Mouse (Mus musculus): ENCODE data around the gene Evl.

The Evl gene

DNA sequence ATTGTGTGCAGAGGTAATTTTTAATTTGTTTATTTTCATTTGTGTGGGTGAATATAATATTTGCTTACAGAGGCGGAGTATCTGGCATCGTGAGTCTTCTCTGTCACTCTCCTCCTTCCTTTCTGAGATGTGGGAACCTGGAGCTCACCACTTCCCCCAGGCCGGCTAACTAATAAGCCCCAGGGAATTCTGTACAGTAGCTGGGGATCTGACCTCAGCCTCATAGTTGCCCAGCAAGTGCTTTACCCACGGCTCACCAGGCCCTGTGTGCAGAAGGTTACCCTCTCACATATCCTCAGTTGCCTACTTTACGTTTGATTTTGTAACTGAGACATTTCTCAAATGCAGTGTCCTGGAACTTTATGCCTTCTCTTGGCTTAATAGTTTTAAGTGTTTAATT, 37.1 kb downstream of the Evl start:
- DNase-seq (ENCODE audit: low read depth, low spot score): no peak

DNA sequence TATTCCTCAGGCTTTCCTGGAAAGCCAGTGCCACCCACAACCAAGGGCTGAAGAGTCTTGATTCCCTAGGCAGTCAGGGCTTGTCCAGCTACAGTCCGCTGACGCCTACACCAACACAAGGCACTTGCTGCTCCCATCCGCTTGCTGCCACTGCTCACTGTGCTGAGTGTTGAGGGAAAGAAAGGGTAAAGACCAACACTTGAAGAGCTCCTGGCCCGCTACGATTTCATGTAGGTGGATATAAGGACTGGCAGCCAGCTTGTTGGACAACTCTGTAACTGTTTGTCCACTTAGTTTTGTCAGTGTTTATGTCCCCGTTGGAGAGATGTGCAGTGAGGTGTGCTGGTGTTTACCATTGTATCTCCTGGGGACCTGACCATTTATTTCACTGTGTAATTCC, 38.3 kb downstream of the Evl start:
- no peak for DNase-seq (ENCODE audit: low read depth, low spot score)

DNA sequence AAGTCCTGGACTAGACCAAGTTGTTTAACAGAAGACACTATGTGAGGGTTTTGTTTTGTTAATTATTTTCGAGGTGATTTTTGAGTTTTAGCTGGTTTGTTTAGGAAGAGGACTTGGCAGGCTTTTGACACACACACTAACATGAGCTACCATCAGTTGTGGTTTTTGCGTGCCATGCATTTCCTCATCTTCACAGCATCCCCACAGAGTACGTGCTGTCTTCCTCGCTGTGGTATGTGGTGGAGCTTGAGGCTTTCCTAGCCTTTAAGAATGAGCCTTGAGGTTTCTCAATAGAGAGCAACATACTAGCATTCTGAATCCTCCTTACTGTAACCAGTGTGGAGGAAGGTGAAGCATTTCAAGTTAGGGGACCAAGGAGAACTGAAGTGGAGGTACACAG, 46.3 kb downstream of the Evl start:
- DNase-seq (ENCODE audit: low read depth, low spot score): no peak

DNA sequence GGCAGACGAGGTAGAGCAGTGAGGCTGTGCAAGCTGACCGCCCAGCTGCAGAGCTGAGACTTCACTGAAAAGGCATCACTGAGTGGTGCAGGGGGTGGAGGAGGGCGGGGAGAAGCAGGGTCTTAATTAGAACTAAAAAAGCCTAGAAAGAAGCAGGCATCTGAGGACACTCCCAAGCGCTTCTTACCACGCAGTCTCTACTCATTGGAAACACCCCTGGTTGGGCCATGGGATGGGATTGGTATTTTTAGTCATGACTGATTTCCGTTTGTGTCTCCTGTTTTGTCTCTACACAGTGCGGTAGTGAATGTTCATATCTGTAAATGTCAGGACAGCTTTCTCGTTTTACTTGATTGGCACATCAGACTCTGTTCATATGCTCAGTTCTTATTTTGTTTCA, 46.8 kb downstream of the Evl start:
- DNase-seq (ENCODE audit: low read depth, low spot score): no peak

DNA sequence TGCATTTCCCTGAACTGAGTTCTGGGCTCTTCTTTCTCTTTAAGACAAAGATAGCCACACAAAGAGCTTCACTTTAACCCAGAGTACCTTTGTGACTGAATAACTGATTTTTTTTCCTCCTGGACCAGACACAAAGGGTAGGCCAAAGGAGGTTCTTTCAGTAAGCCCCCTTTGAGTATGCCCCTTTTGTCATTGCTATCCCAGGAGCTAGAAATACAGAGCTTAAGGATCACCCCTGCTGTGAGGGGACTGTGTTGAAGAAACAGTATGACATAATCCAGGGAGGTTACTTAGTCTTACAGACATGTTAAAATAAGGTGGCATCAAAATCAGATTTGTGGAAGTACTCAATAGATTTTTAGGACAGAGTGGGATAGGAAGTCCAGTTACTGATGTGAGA, 50.0 kb downstream of the Evl start:
- no peak for DNase-seq (ENCODE audit: low read depth, low spot score)

DNA sequence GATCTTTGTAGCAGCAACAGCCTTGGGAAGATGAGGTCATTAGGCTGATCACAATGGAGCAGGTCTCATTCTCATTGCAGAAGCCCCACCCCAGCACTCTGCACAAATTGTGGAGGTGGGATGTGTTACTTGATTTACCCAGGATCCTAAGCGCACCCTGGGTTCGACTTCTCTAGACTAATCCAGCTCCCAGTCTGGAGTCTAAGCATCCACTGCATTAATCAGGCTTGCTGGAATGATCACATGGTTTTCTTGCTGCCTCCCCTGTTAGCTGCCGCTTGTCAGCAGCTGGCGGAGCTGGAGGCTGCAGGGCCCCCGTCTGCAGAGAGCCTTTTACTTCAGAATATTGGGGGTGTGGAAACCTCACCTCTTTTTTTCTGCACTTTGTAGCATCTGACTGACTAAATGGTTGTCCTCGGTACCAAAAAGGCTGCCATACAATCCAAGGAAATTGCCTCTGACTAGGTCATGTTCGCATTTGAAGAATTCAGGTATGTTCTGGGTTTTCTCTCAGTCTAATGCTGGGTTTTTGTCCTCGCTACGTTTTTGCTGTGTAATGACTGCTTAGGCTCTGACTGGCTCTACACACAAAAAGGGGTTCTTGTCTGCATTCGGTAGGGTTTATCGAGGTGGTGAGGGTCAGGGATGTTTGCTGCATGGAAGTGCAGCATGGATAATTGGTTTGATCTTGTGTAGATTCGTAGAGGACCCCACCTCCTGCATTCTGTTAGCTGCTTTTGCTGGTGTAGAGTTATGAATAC, 51.2 kb downstream of the Evl start:
- DNase-seq (ENCODE audit: low read depth, low spot score): peak; percentile 8

DNA sequence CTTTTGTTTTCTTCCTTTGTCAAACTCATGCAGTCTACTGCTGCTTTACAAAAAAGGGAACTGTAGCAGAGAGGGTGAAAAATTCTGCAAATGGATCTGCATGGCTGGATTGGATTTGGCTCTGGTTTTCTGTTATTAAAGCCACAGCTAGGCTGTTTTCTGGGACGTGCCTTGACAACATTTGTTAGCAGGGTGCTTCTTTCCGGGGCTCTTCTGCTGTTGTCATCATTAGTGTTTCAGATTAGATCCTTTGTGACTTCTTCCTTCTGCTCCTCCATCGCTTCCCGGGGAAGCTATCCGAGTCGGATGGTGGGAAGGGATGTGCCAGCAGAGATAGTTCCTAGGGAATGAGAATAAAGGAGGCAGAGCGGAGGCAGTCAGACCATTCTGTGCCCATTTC, 51.8 kb downstream of the Evl start:
- no peak for DNase-seq (ENCODE audit: low read depth, low spot score)

DNA sequence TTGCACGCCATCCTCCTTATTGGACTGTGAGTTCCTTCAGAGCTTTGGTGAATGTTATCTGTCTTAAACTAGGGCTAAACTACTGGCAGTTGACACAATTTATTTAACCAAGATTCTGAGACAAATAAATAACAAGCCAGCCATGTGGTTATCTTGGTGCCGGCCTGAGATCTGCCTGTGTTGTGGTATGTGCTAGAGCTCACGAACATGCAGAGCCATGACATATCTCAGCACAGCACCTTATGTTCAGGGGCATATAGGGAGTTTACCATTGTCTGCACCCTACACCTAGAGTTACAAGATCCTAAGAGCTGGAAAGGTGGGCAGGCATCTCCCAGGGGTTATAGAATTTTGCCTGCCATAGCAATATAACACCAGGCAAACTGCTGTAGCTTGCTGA, 54.9 kb downstream of the Evl start:
- no peak for DNase-seq (ENCODE audit: low read depth, low spot score)

DNA sequence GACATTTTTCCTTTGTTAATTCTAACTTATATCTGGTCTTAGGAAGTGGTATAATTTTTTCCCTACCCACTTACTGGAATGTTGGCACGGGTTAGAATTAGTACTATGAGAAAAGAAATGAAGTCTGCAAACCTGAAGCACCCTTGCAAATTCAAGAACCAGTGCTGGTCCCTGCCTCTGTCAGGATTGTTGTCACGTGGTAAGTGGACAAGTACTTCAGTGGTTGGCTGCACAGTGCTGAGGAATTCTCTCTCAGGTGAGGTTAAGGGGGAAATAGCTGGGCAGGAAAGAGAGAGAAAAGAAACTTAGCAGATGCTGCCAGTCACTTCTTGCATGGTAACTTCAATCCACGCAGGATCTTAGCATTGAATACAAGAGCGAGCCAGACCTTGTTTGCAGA, 55.7 kb downstream of the Evl start:
- no peak for DNase-seq (ENCODE audit: low read depth, low spot score)

DNA sequence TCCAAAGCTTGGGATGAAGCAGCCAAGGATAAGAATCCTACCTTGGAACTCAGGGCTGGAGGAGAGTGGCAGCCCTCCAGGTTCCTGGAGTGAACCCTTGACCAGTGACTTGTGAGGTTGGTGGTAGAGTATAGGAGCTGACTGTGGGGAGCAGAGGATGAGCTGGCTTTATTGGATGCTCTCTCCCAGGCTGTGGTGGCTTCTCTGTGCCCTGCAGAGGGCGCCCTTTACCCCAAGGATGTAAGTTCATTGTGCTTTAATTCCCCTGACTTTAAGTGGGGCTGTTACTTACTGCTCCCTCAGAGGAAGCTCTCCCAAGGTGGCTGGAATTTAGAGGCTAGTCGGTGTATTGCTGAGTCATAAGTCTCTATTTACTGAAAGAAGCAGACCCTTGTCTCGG, 58.6 kb downstream of the Evl start:
- DNase-seq (ENCODE audit: low read depth, low spot score): peak; percentile 37

DNA sequence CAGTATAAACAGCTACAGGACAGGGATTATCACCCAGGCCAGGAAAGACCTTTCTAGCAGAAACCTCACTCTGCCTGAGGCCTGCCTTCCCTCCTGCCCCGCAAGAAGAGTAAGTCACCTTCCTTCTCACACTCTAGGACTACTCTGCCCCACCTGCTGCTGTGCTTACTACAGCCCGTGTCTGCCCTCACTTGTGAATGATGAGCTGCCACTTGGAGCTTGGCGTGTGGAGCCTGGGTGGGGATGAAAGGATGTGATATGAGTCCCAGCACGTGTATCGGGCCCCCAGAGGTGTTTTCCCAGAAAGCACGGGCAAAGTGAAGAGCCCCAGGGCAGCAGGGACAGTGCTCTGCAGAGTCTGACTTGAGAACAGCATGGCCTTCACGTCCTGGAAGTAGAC, 63.0 kb downstream of the Evl start:
- no peak for DNase-seq (ENCODE audit: low read depth, low spot score)

DNA sequence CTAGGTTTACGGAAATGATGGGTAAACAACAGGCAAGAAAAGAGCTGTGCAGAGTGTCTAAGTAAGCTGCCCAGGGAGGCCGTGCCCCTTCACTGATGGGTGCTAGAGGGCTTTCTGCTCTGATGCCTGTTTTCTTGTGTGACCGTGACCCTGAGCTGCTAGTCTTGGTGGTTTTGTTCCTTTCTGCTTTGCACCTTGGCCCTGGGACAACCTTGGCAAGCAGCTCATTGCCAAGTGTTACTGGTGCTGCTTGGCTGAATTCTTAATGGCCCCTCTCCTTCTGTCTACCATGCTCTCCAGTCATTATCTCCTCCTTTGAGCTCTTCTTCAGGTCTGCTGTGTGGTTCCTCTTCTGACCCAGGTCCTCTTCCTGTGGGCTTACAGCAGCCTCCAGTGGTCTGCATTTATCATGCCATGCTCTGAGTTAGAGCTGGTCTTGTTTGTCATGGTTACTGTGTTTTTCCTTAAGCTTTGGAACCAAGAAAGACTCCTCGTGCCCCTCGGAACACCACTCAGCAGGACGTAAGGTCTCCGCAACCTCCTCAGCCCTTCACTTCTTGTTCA, 65.4 kb downstream of the Evl start:
- DNase-seq (ENCODE audit: low read depth, low spot score): no peak

DNA sequence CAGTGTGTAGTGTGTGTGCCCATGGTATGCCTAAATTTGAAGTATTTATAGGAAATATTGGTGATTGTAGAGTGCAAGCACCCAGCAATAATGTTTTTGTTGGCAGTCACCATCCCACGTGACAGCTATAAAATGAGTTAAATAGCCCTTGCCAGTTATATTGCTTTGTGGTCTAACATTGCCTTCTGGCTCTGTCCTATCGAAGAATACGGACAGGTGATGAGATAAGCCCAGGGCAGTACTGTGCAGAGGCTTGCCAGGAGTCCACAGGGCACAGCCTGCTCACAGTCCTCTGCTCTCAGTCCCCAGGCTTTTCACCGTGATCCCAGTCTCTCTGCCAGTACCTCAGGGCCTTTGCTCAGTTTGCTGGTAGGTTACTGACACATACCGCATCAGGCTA, 67.9 kb downstream of the Evl start:
- DNase-seq (ENCODE audit: low read depth, low spot score): no peak

DNA sequence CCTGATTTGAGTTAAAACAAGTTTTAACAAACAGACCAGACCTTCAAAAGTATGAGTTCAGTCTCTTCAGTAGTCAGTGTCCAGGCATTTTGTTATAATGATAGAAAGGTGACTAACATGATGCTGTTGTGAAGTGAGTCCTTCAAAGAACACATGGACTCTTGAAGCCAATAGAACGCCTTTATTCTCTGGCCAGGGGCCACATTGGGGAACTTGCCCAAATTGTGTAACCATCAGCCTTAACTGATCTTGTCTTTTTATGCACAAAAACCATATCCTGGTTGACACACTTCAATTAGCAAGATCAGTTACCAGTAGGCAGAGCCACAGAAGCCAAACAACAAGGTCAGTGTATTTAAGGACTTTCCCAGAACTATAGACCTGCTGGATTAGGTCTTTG, 75.0 kb downstream of the Evl start:
- no peak for DNase-seq (ENCODE audit: low read depth, low spot score)

DNA sequence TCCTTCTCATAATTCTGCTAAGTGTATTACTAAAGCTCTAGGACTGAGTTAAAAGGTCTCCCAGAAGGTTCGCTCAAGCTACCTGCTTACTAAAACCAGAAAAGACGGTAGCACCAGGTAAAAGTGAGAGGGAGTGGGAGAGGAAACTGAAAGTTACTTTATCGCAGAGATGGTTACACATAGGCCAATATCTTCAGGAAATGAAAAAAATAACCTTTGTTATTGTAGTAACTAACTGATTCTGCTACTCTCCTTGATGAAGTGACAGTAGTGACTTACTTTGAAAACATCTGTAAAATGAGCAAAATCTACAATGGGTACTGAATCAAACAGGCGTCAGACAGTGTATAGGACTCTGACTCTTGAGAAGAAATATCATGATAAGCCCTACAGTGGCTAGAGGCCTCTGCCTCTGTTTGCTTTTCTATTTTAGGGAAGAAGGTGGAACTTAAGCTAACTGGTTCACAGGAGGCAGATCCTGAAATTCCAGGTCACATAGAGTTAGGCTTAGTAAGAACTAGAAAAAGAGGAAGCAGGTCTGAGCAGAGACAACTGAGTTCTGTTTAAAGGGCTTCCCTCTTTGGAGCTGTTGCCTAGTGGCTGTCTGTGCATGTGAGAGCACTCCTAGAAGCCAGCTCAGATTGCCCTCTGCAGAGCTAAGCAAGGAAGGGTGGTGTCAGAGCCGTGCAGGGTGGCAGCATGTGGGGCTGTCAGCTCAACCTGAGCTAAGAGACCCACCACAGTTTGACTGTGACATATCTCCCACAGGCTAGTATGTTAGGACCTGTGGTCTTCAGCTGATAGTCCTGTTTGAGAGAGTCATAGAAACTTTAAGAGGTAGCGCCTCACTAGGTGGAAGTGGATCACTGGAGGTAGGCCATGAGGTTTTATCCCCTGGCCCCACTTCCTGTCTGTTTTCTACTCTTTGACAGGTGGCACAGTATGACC, 76.5 kb downstream of the Evl start:
- DNase-seq (ENCODE audit: low read depth, low spot score): no peak

DNA sequence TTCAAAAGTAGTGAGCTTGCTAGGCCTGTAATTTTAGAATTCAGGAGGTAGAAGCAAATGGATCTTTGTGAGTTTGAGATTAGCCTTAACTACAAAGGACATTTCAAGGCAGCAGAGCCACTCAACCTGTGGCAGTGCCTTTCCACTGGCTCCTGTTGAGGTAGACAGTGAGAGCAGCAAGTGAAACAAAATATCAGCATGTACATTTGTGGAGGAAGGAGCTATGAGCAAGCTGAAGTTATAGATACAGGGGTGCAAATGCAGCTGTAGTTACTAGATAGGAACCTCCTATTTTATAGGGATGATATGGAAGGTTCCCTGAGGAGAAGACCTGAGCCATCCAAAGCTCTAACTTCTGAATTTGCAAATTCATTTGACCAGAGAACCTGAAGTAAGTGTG, 78.0 kb downstream of the Evl start:
- no peak for DNase-seq (ENCODE audit: low read depth, low spot score)

DNA sequence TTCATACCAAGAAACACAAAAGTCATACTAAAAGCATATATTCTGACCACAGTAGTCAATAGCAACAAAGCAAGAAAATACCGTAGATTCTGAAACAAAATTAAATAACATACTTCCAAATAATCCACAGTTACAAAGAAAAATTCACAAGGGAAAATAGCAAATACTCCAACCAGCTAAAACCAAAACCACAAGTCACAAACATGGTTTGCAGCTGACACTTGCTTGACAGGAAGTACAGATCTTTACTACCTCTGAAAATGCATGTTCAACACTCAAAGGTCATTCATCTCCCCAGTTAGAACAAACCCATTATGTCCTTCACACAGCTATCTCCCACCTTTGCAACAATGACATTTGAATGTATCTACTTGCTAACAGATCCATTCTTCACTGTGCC, 79.5 kb downstream of the Evl start:
- DNase-seq (ENCODE audit: low read depth, low spot score): no peak

DNA sequence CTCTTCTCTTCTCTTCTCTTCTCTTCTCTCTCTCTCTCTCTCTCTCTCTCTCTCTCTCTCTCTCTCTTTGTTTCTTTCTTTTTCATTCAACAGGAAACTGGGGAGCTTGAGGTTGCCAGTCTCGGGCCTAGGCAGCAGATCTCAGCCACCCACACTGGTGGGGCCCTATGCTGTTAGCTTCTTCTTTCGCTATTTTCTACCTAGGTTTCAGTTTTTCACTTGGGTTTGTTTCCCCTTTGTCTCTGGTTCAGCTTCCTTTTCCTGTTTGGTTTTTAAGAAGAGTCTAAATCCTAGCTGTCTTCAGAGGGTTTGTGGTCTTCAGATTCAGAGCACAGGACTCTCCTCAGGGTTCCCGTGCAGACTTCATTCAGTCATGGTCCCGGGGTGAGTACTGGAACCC, 81.0 kb downstream of the Evl start:
- DNase-seq (ENCODE audit: low read depth, low spot score): no peak

DNA sequence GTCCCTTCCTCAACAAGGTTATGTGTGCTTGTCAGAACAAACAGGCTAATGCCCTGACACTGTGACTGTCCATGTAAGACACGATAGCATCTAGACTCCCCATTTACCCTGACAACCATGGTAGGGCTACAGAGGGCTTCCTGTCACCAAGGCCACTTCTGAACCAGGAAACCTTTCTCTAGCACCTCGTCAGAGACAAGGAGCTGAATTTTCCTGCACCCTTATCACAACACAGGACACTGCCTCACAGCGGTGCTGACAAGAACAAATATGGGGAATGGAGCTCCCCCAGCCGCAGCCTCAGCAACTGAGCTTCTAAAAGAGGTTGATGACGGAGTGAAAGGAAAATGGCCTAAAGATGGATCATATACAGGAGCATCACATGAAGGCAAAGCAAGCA, 82.9 kb downstream of the Evl start:
- no peak for DNase-seq (ENCODE audit: low read depth, low spot score)

DNA sequence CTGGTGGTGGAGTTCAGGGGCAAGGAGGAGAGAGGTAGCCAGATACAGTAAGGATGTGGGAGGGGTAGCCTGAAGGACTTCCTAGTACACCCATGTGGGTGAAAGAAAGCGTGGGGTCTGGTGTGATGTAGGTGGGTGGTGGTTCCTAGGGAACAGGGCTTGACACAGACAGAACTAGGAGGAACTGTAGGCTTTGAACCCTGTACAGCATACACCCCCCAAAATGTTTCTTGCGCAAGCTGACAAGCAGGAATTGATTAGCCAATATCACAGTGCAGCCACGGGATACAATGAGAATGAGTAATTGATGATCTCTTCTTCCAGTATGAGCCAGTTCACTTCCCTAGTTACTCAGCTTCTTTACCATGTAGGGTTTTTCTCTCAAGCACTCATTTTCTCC, 84.6 kb downstream of the Evl start:
- DNase-seq (ENCODE audit: low read depth, low spot score): no peak

DNA sequence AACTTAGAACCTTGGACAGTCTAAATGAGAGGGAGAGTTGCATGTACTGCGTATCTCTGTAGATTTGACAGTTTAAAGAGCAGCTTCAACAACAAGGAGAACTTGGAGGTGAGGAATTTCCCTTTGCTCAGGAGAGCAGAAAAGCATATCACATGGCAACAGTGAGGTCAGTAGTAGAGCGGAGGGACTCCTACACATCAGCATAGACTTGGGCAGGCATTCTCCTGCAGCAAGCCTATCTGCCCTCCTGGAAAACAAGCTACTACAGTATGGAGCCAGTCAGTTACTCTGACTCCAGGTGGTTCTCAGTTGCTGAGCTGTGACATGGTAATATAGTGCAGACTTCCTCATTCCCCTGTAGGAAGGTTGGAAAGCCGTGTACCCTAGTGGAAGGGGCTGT, 87.5 kb downstream of the Evl start:
- DNase-seq (ENCODE audit: low read depth, low spot score): no peak

DNA sequence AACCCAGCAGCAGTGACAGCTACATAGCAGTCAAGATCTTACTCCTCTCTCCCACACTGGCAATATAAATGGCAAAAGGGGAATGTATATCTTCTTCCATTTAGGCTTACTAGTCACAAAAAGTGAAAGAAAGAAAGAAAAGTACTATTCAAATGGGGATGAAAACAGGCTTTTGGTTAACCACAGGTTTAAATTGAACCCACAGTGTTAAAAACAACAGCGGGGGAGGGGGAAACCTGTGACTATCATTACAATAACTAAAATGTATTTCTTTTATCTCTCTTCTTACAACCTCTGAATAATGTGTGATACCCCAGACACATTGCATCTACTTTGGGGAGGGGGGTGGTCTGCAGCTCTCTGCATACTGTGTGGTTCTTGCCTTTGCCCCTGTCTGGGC, 91.7 kb downstream of the Evl start:
- no peak for DNase-seq (ENCODE audit: low read depth, low spot score)

DNA sequence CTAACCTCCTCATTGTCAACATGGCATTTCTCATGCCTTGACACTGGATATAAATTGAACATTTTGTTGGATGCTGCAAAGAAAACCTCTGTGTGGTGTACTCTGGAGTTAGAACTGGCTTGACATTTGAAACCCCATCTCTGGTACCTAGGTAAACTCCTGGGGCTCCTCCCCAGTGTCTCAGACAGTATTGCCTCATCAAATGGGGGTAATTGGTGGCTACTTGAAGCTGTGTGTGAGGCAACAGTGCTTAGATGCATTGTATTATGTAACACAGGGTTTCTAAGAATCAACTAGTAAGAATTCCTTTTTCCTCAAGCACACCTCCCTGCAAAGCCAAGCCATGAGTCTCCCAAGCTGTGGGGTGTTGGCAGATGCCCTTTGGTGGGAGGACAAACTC, 93.3 kb downstream of the Evl start:
- DNase-seq (ENCODE audit: low read depth, low spot score): no peak

All from mesoderm, embryonic 11.5 days (tissue).